In genomic region chr11:101910230-101910946, GRCm38 (mm10) we compare ENCODE assay signal across 9 mouse cellular contexts. TPM values are rescaled to one million over a fixed set of nuclear protein-coding genes. Genes with fewer than 3 reads are reported as not detected.
DNase-seq lines count a peak whose midpoint lies in the region; ATAC-seq and TF ChIP-seq lines count a peak whose summit lies in the region.
"Had no signal": no experiment of that assay in that cellular context is flagged by ENCODE, and none has a peak within 500 bp of the region (broad histone marks: within the 10 kb centered on the region; RNA-seq: fewer than 3 reads in every experiment).

No protein-coding gene starts in this region.

- peak; percentile 71 for ATAC-seq in erythroblast, adult 5-6 weeks (replicated peaks; ENCODE audit: low FRiP score, poor library complexity, severe bottlenecking)
- ATAC-seq in heart, embryonic 13.5 days (ENCODE audit: extremely low read depth, insufficient number of reproducible peaks, low FRiP score, low TSS enrichment), result no peak

- WGBS in heart, embryonic 13.5 days, result 20% methylated on average over 21 of the region's 21 CpGs
- WGBS in large intestine, adult 2 months, result 24% methylated on average over 21 of the region's 21 CpGs
- WGBS in lung, adult 2 months, result 23% methylated on average over 21 of the region's 21 CpGs

- DNase-seq in ES-CJ7 (ENCODE audit: low read depth, low spot score), result peak; percentile 88
- DNase-seq in large intestine, adult 2 months (ENCODE audit: low read depth, low spot score), result peak; percentile 53
- DNase-seq in lung, adult 2 months, result peak; percentile 87
- DNase-seq in retina, adult 2 months (ENCODE audit: low read depth, low spot score), result peak; percentile 49
- DNase-seq in thymus, postnatal 25 days, result peak; percentile 71

- H3K27me3 ChIP-seq in heart, embryonic 13.5 days (replicated peaks), result peaks cover 33% of the 10 kb centered on the region

- H3K4me3 ChIP-seq in bone marrow macrophage, adult 2 months (ENCODE audit: insufficient read depth, low read length), result no peak overlapping the region
- no peak overlapping the region for H3K4me3 ChIP-seq in heart, embryonic 13.5 days
- H3K4me3 ChIP-seq in lung, adult 2 months (replicated peaks; ENCODE audit: extremely low read depth, low read depth, low read length), result no peak overlapping the region

- no peaks in the 10 kb centered on the region for H3K9me3 ChIP-seq in heart, embryonic 13.5 days

- no peak overlapping the region for H3K27ac ChIP-seq in bone marrow macrophage, adult 2 months (ENCODE audit: insufficient read depth, low read depth, low read length)
- no peak overlapping the region for H3K27ac ChIP-seq in heart, embryonic 13.5 days (replicated peaks)
- H3K27ac ChIP-seq: macrophage had no signal

- no peaks in the 10 kb centered on the region for H3K36me3 ChIP-seq in heart, embryonic 13.5 days

- no peaks in the 10 kb centered on the region for H3K4me1 ChIP-seq in bone marrow macrophage, adult 2 months (ENCODE audit: control insufficient read depth, insufficient read depth, low read length)
- H3K4me1 ChIP-seq in heart, embryonic 13.5 days, result peaks cover 13% of the 10 kb centered on the region
- no peaks in the 10 kb centered on the region for H3K4me1 ChIP-seq in lung, adult 2 months (ENCODE audit: control insufficient read depth, insufficient read depth, low read length)

- H3K9ac ChIP-seq in heart, embryonic 13.5 days, result no peak overlapping the region

- TF ChIP-seq POLR2A in bone marrow macrophage, adult 2 months (IDR thresholded peaks at IDR 0.05; ENCODE audit: borderline replicate concordance, low read depth, low read length), result no peak
- TF ChIP-seq POLR2A in lung, adult 2 months (IDR thresholded peaks at IDR 0.05; ENCODE audit: borderline replicate concordance, extremely low read depth, low read depth, low read length), result no peak

- TF ChIP-seq CTCF in bone marrow macrophage, adult 2 months (IDR thresholded peaks at IDR 0.05; ENCODE audit: low read depth, low read length), result peak; percentile 78
- peak; percentile 85 for TF ChIP-seq CTCF in lung, adult 2 months (IDR thresholded peaks at IDR 0.05; ENCODE audit: insufficient read depth, low read length)

- peak overlapping the region; percentile 25; the same call in 1 of the 2 replicates for H3K4me2 ChIP-seq in heart, embryonic 13.5 days

RNA-seq across cellular contexts. Expression of gene Meox1, which starts 16.2 kb away (rescaled TPM):
- not detected in 2 replicates for polyA plus RNA-seq in bone marrow macrophage, adult 2 months (2012; ENCODE audit: insufficient read depth, insufficient read length, missing spikeins)
- total RNA-seq in erythroblast, adult 5-6 weeks (2015; ENCODE audit: low replicate concordance), result not detected in 2 replicates
- not detected in 2 replicates for total RNA-seq in erythroblast, adult 5-6 weeks (2017; ENCODE audit: low replicate concordance)
- polyA plus RNA-seq in heart, embryonic 13.5 days (2015; fragmentation: Nextera tagmentation; extraction: Ambion mirVana), result 15.6 and 19.4 TPM in 2 replicates
- 1.6 and 1.8 TPM in 2 replicates for polyA plus RNA-seq in large intestine, adult 2 months (2012; rRNA removed)
- polyA plus RNA-seq in lung, adult 2 months (2012; rRNA removed), result 4.3 and 4.4 TPM in 2 replicates
- polyA plus RNA-seq: macrophage had no signal

RNA-seq across cellular contexts. Expression of gene Sost, which starts 56.4 kb away (rescaled TPM):
- polyA plus RNA-seq in bone marrow macrophage, adult 2 months (2012; ENCODE audit: insufficient read depth, insufficient read length, missing spikeins), result not detected in 2 replicates
- total RNA-seq in erythroblast, adult 5-6 weeks (2015; ENCODE audit: low replicate concordance), result not detected in 2 replicates
- total RNA-seq in erythroblast, adult 5-6 weeks (2017; ENCODE audit: low replicate concordance), result not detected in 2 replicates
- 0.87 and 1.8 TPM in 2 replicates for polyA plus RNA-seq in heart, embryonic 13.5 days (2015; fragmentation: Nextera tagmentation; extraction: Ambion mirVana)
- not detected in 2 replicates for polyA plus RNA-seq in large intestine, adult 2 months (2012; rRNA removed)
- polyA plus RNA-seq in lung, adult 2 months (2012; rRNA removed), result 2.0 and 2.2 TPM in 2 replicates
- polyA plus RNA-seq: macrophage had no signal
